Mouse (Mus musculus) T-helper 2 cell (primary cell): Measurements from ENCODE around the gene Ttbk1.

Source experiments
- in situ Hi-C: fragments of 300-600 bp; cut with MboI, MseI; formaldehyde crosslinking; loops from one replicate; pipeline ENCODE4 v1.15.1; 2025; ENCODE audit warnings: high pct_unique_total_duplicates

Ttbk1 gene

DNA sequence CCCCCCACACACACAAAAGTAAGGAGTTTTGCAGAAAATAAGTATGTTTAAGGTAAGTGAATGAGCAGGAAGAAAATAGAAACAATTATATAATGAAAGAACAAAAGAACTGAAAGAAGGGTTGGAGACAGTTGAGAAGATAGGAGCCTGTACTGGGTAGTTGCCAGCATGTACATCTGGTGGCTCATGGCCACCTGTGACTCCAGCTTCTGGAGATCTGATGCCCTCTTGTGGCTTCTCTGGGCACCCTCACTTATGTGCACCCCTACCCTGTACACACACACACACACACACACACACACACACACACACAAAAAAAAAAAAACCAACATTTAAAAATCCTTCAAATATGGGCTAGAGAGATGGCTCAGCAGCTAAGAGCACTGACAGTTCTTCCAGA, 67.8 kb downstream of the Ttbk1 start:
- in situ Hi-C loops, result no loop called here

DNA sequence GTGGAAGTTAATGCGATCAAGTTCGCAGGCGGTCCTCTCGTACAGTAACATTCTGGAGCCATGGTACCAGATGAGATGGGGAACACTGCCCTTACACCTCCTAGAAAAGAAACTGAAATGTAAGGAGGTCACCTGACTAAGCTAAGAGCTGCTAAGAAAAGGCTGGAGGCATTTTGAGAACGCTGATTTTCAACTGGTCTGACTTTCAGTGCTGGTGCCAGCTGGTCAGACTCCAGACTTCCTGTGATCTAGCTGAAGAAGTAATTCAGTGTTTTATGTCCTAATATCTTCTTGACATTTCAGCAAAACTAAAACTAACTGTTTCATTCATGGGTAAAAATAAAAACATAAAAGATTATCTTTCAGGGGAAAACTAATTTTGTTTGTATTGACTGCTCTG, 68.8 kb downstream of the Ttbk1 start:
- in situ Hi-C loops, result no loop called here

DNA sequence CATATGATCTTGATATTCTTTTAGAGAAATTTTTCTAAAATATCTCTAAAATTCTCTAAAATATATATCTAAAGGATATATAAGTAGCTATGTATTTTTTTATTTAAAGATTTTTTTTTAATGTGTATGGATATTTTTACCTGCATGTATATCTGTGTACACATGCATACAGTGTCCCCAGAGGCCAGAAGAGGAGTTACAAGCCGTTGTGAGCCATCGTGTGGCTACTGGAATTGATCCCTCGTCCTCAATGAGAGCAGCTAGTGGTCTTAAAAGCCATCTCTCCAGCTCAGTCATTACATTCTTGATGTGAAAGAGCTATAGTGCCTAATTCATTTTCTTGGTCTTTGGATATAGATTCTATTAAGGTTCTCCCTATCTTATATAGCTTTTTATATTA, 79.0 kb downstream of the Ttbk1 start:
- in situ Hi-C loops, result no loop called here

DNA sequence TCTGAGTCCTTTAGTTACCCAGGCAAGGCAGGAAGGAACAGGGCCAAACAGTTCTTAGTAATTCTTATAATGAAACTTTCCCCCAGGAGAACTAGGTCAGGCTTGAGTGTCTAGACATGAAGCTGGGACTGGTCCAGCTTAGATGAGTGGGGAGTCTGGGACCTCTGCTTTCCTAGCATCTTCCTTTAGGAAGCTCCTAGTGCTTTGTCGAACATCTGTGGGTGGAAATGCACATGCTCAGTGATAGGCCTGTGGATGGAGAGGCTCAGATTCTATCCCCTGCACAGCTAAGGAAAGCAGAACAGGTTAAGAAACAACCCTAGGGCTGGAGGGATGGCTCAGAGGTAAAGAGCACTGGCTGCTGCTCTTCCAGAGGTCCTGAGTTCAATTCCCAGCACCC, 92.8 kb downstream of the Ttbk1 start:
- in situ Hi-C loops, result loop anchor here (10.0 kb wide), 1 partner anchor 1640 kb away; the partner anchor contains the start of gene 1700122O11Rik

DNA sequence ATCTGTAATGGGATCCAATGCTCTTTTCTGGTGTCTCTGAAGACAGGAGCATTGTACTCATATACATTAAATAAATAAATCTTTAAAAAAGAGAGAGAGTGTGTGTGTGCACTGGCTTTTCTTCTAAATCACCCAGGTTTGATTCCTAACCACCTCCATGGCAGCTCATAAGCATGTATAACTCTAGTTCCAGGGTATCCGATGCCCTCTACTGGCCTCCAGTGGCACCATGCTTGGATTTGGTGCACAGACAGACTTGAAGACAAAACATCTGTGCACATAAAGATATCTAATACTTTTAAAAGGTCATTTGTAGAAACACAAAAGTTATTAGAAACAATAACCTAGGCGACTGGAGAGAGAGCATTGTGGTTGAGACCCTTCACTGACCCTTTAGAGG, 94.5 kb downstream of the Ttbk1 start:
- in situ Hi-C loops, result loop anchor here (10.0 kb wide), 1 partner anchor 1642 kb away; the partner anchor contains the start of gene 1700122O11Rik
